Mouse (Mus musculus): ENCODE data around the gene H2-M11. TPM values are rescaled to one million over a fixed set of nuclear protein-coding genes. Genes with fewer than 3 reads are reported as not detected.

The H2-M11 gene
- polyA plus RNA-seq (2012), result not detected in 2 replicates

GRCm38 (mm10) chr17:36546775-36547174 is at the start of gene H2-M11:
Gene H2-M11 (plus strand): TSS chr17:36547075.
- TF ChIP-seq TAL1 (IDR thresholded peaks at IDR 0.05; ENCODE audit: low read length) (no peak), GATA1 (IDR thresholded peaks at IDR 0.05; ENCODE audit: low read length) (no peak)
- Histone ChIP-seq H3K4me1 (ENCODE audit: control insufficient read depth) (no peaks in the 10 kb centered on the region), H3K36me3 (ENCODE audit: control insufficient read depth) (no peaks in the 10 kb centered on the region), H3K9me3 (ENCODE audit: control insufficient read depth, low read length) (no peaks in the 10 kb centered on the region; the same call in 1 of the 2 replicates), H3K27me3 (ENCODE audit: control insufficient read depth) (no peaks in the 10 kb centered on the region), H3K4me3 (replicated peaks) (no peak within 1 kb of the TSS)

GRCm38 (mm10) chr17:36500435-36500834 is 46.4 kb upstream of the H2-M11 start:
- Histone ChIP-seq H3K27me3 (ENCODE audit: control insufficient read depth) (no peaks in the 10 kb centered on the region), H3K4me1 (ENCODE audit: control insufficient read depth) (no peaks in the 10 kb centered on the region), H3K4me3 (replicated peaks) (no peak overlapping the region), H3K9me3 (ENCODE audit: control insufficient read depth, low read length) (no peaks in the 10 kb centered on the region), H3K36me3 (ENCODE audit: control insufficient read depth) (no peaks in the 10 kb centered on the region)
- TF ChIP-seq TAL1 (IDR thresholded peaks at IDR 0.05; ENCODE audit: low read length), result no peak
- no peak for TF ChIP-seq GATA1 (IDR thresholded peaks at IDR 0.05; ENCODE audit: low read length)

GRCm38 (mm10) chr17:36503910-36504309 is 43.0 kb upstream of the H2-M11 start:
- TF ChIP-seq GATA1 (IDR thresholded peaks at IDR 0.05; ENCODE audit: low read length) (no peak), TAL1 (IDR thresholded peaks at IDR 0.05; ENCODE audit: low read length) (no peak)
- no peaks in the 10 kb centered on the region for H3K4me1 ChIP-seq (ENCODE audit: control insufficient read depth)
- H3K36me3 ChIP-seq (ENCODE audit: control insufficient read depth), result no peaks in the 10 kb centered on the region
- no peaks in the 10 kb centered on the region for H3K9me3 ChIP-seq (ENCODE audit: control insufficient read depth, low read length)
- no peaks in the 10 kb centered on the region for H3K27me3 ChIP-seq (ENCODE audit: control insufficient read depth)
- no peak overlapping the region for H3K4me3 ChIP-seq (replicated peaks)

Other genes starting within 250 kb of the H2-M11 start
- not detected in 2 replicates for gene H2-M10.1, start 220.9 kb upstream of the H2-M11 start, polyA plus RNA-seq (2012)
- gene H2-M10.3, start 178.7 kb upstream of the H2-M11 start, polyA plus RNA-seq (2012), result not detected in 2 replicates
- gene H2-M10.4, start 84.7 kb upstream of the H2-M11 start, polyA plus RNA-seq (2012), result not detected in 2 replicates
- not detected in 2 replicates for gene H2-M9, start 95.6 kb downstream of the H2-M11 start, polyA plus RNA-seq (2012)
- not detected in 2 replicates for gene H2-M1, start 125.1 kb downstream of the H2-M11 start, polyA plus RNA-seq (2012)
- not detected in 2 replicates for gene H2-M10.5, start 225.8 kb downstream of the H2-M11 start, polyA plus RNA-seq (2012)